Mouse (Mus musculus) thymus, adult 2 months (tissue): Measurements from ENCODE around the gene Kctd20.

Experiments used
- CTCF ChIP-seq: fragments of 200-500 bp; IDR thresholded peaks from 2 replicates; pipeline ENCODE4 v1.5.1; 2012; ENCODE audit warnings: mild to moderate bottlenecking, control low read depth, low read length, moderate library complexity, borderline replicate concordance; ENCODE audit not compliant: control insufficient read depth, poor library complexity, insufficient read depth; ENCODE audit errors: extremely low read depth
- POLR2A ChIP-seq: fragments of 200-500 bp; IDR thresholded peaks from 2 replicates; pipeline ENCODE4 v1.6.1; 2012; ENCODE audit warnings: mild to moderate bottlenecking, low read length, control low read depth, moderate library complexity; ENCODE audit not compliant: control insufficient read depth, poor library complexity, insufficient read depth; ENCODE audit errors: extremely low read depth

DNA sequence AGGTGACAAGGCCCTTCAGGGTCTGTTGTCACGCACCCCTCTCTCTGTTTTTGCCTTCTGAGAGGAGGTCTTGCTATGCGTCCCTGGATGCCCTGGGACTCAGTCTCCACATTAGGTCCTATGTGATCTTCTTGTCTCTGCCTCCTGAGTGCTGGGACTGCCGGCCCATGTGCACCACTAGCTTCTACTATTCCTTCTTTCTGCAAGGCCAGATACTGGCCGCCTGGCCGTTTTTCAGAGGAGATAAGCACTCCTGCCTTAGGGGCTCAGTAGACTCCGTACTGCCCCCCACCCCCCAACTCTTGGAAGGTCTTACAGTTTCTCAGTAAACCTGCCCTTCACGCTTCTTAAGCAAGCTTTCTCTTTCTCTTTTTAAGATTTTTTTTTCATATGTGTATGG, 15.6 kb upstream of the Kctd20 start:
- TF ChIP-seq CTCF (no peak), POLR2A (no peak)
